Mouse (Mus musculus): ENCODE measurements around the gene Tnfsf9.
"Not testable (repeated sequence)": the region's sequence is repeated elsewhere in the genome, so short reads cannot be mapped to it uniquely, and the experiment has no call there.

The Tnfsf9 gene

GRCm38 (mm10) chr17:57134021-57134420 is 28.9 kb downstream of the Tnfsf9 start:
- DNase-seq (ENCODE audit: low spot score in 2 of 2) = not testable (repeated sequence)

DNA sequence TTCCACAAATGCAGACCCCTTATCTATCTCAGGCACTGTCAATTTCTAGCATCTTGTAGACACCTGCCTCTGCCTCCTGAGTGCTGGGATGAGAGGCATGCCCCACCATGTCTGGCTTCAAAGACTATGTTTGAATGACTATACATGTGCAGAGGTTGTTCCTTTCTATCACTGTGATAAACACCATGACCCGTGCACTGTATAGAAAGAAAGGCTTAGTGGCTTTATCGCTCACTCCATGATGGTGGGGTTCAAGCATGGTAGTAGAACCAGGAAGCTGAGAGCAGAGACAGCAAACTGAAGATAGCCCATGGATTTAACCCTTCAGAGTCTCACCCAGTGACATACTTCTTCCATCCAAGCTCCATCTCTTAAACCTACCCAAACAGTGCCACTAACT is 29.6 kb downstream of the Tnfsf9 start:
- DNase-seq (ENCODE audit: low spot score in 2 of 2) = no peak

- DNase-seq (ENCODE audit: low spot score in 2 of 2) = no peak
These were observed 30.5 kb downstream of the Tnfsf9 start for GRCm38 (mm10) chr17:57135635-57136034.

DNA sequence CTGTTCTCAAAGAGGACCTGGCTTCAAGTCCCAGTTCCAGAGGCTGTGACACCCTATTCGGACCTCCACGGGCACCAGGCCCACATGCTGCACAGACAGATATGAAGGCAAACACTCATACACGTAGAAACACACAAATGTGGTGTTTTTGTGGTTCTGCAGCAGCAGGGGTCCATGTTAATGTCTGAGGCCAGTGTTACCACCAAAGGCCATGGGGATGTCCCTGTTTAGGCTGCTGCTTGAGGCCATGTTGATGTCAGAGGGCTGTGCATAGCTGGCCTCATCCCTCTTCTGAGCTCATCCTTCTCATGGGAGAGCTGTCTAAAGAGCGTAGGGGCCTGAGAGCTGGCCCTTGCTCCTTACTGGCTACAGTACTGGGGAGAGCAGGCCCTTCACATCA is 33.6 kb downstream of the Tnfsf9 start:
- no peak for DNase-seq (ENCODE audit: low spot score in 2 of 2)

DNA sequence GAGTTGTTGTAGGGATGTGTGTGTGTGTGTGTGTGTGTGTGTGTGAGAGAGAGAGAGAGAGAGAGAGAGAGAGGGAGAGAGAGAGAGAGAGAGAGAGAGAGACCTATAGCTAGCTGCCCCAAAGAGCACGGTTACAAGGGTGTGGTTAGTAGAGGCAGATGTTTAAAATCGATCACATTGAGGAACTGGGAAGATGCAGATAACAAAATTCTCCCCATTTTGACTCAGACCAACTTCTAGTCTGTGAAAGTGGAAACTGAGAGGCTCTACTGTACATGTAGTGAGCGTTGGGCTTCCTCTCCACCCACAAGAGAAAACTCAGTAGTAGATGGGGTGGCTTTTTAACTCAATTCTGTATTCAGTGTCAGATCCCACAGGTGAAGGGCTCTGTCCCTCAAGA is 34.6 kb downstream of the Tnfsf9 start:
- no peak for DNase-seq (ENCODE audit: low spot score in 2 of 2)

GRCm38 (mm10) chr17:57143704-57144103 is 38.6 kb downstream of the Tnfsf9 start:
- DNase-seq (ENCODE audit: low spot score in 2 of 2) = no peak

- no peak for DNase-seq (ENCODE audit: low spot score in 2 of 2)
These were observed 40.0 kb downstream of the Tnfsf9 start for GRCm38 (mm10) chr17:57145115-57145514.

DNA sequence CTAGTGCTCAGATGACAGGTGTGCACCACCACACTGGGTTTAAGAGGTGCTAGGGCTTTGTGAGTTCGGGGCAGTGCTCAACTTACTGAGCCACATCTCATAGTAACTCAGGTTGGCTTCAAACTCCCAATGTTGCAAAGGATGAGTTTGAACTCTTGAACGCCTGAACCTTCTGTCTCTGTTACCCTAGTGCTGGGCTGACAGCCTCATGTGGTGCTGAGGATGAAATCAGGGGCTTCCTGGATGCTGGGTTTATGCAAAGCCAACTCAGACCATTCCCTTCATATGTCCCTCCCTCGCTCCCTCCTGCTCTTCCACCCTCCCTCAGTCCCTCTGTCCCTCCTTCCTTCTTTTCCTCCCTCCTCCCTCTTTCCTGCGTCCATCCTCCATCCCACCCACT is 43.2 kb downstream of the Tnfsf9 start:
- DNase-seq (ENCODE audit: low spot score in 2 of 2) = no peak

- DNase-seq (ENCODE audit: low spot score in 2 of 2) = no peak
These were observed 44.1 kb downstream of the Tnfsf9 start, which contains the start of gene Cd70 for GRCm38 (mm10) chr17:57148994-57149803. Cd70 (minus strand) TSS chr17:57149777.

GRCm38 (mm10) chr17:57153006-57153405 is 47.9 kb downstream of the Tnfsf9 start:
- DNase-seq (ENCODE audit: low spot score in 2 of 2) = no peak

- no peak for DNase-seq (ENCODE audit: low spot score in 2 of 2)
These were observed 48.7 kb downstream of the Tnfsf9 start for GRCm38 (mm10) chr17:57153787-57154186.
